Mouse (Mus musculus) cerebellum, adult 9-11 months (tissue): ENCODE measurements around the gene Prdx5.
A peak's percentile ranks its signal among the peaks of the same experiment; 100 is the strongest.
"Not testable (repeated sequence)": the region's sequence is repeated elsewhere in the genome, so short reads cannot be mapped to it uniquely, and the experiment has no call there.

Source experiments
- DNase-seq: peaks from one replicate; pipeline ENCODE4 v3.0.0; 2022

Gene Prdx5

DNA sequence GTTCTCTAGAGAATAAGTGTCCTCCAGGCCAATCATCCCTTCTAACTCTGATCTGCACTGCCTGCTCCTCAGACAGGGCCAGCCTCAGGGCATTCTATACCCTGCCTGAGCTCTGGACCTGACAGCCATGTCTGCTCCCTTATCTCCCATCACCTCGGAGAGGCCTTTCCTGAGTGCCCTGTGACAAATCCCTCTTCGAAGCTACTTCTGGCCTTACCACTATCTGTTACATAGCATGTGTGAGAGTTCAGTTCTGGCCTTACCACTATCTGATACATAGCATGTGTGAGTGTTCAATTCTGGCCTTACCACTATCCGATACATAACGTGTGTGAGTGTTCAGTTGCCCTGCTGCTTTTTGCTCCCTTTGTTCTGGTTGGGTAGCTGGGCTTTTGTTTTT lies 5.4 kb upstream of the Prdx5 start:
- DNase-seq = no peak

DNA sequence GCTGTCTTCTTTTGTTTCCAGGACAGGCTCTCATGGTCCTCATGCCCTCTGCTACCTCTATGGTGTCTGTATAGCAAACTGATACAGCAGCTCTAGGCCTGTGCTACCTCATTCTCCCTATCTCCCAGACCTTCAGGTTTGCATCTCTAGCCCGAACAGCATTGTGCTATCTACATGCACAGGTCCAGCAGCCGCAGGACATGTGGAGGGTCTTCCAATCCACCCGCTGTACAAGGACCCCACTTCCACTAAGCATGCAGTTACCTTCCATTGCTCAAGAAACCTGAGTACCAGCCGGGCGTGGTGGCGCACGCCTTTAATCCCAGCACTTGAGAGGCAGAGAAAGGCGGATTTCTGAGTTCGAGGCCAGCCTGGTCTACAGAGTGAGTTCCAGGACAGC lies 4.6 kb upstream of the Prdx5 start:
- no peak for DNase-seq

- DNase-seq = peak; percentile 46
These were observed 4.1 kb upstream of the Prdx5 start for GRCm38 (mm10) chr19:6913991-6914390.

- DNase-seq = no peak
These were observed 3.1 kb upstream of the Prdx5 start for GRCm38 (mm10) chr19:6913036-6913435.

- DNase-seq = peak; percentile 48
These were observed 2.5 kb upstream of the Prdx5 start for GRCm38 (mm10) chr19:6912205-6912970.

DNA sequence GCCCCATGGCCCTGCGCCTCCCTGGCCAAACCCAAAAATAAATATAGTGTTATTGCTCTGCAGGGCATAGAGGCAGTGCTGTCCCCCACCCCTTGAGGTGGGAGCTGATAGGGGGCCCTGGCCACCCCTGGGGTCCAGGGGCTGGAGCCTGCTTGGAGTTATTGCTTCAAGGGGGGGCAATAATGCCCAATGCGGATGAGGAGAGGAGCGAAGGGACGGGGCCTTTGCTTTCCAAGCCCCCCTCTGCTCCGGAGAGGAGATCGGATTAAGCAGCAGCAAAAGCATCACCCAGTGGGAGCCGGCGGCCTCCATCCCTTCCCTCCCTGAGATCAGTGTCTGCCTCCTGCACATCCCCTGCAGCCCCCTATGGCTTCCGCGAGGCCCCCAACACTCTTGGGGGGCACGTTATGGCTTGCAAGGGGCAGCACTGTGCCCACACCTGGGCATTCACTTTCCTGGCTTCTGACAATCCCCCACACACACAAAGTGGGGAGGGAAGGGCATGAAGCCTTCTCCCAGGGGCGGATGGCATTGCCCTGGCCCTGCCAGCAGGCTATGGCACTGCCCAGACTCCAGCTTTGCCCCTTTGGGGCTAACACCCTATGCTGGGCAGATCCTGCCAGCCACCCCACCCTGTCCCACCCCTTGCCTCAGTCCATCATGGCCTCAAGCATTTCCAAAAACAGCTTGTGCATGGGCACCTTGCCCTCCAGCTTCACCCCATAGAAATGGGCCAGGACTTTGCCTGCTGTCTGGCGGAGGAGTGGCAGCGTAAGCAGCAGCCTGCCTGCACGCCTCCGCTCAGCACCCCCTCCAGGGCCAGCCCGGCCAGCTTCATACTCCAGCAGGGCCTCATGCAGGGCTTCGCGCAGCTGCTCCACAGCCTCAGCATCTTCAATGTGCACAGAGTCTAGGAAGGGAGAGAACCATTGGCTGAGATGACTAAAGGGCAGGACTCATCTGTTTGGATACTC lies 1.5 kb upstream of the Prdx5 start:
- peak; percentile 66 for DNase-seq

GRCm38 (mm10) chr19:6910306-6910705 lies 400 bp upstream of the Prdx5 start:
- DNase-seq = peak; percentile 80

DNA sequence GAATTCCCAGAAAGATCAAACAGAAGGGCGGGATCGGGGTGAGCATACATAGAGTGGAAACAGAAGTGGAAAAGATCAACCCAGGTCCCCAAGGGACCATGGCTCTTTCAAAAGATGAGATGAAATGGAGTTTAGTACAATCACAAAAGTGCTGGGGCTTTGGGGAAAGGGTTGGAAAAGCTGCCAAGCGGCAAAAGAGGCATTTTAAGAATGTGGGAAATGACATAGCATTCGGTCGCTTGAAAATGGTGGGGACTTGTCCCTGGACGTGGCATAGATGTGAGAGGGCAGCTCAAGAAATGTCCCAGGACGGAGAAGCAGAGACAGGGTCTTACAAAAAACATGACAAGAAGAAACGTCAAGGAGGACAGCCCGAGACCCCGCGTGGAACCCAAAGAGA lies 885 bp downstream of the Prdx5 start:
- no peak for DNase-seq

- DNase-seq = no peak
These were observed 1.9 kb downstream of the Prdx5 start for GRCm38 (mm10) chr19:6907811-6908540.

DNA sequence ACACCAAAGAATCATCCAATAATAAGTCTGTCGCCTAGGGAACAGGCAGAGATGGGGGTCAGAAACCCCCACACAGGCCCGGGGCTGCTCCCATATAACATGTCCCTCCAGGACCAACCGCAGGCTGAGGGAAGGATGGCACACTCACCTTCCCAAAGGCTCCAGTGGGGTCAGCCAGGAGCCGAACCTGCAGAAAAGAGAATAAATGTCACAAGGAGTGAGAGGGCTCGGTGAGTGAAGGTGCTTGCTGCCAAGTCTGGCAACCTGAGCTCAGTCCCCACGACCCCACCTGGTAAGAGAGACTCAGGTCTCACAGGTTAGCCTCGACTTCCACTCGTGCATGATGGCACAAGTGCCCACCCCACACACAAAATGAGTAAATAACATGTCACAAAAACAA lies 2.8 kb downstream of the Prdx5 start:
- no peak for DNase-seq

- DNase-seq = no peak
These were observed 3.7 kb downstream of the Prdx5 start for GRCm38 (mm10) chr19:6906199-6906598.

GRCm38 (mm10) chr19:6905498-6906159 lies 4.3 kb downstream of the Prdx5 start:
- no peak for DNase-seq

DNA sequence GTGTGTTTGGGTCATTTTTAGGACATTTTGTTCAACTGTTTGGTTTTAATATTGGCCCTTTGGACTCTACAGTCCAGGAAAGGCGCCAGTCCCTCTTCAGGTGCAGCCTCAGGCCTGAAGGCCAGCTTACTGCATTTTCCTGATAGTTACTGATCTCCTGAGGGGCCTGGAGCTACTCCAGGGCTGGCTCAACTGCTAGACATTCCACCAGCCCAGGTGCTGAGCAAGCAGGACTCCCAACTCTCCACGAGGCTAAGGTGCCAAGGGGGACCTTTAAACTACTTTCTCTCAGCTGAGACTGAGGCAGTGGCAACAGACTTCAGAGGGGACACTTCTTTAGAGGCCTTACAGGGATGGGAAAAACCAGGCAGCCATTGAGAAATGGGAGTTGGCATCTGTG lies 5.1 kb downstream of the Prdx5 start:
- DNase-seq = no peak

GRCm38 (mm10) chr19:6903031-6903430 lies 6.9 kb downstream of the Prdx5 start:
- no peak for DNase-seq

GRCm38 (mm10) chr19:6899641-6900040 lies 10.3 kb downstream of the Prdx5 start:
- no peak for DNase-seq

DNA sequence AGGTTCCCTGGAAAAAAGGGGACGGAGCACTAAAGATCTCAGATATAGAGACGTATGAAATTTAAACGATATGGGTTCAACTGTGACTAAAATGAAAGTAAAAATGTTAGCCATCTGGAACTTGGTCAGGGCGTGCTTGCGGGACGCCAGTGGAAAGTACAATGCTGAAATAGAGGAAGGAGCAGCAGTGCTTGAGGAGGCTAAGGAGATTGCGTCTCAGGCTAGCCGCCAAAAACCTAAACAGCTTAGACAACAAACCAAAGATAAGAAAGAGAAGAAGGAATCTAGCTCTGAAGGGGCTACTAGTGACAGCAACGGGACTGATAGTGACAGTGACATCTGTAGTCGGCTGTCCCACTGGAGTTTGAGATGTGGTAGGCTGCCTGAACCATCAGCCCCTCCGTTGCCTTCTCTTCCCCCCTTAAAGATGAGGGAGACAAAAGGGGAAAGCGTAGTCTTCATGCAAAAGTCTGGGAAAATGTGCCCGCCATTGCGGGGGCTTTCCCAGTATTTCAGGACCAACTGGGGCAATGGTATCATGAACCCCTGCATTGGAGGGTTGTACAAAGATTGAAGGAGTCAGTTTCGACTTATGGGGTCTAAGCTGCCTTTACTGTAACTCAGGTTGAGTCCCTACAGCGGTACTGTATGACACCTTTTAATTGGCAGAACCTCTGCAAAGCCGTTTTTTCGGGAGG lies 14.1 kb downstream of the Prdx5 start:
- not testable (repeated sequence) for DNase-seq

DNA sequence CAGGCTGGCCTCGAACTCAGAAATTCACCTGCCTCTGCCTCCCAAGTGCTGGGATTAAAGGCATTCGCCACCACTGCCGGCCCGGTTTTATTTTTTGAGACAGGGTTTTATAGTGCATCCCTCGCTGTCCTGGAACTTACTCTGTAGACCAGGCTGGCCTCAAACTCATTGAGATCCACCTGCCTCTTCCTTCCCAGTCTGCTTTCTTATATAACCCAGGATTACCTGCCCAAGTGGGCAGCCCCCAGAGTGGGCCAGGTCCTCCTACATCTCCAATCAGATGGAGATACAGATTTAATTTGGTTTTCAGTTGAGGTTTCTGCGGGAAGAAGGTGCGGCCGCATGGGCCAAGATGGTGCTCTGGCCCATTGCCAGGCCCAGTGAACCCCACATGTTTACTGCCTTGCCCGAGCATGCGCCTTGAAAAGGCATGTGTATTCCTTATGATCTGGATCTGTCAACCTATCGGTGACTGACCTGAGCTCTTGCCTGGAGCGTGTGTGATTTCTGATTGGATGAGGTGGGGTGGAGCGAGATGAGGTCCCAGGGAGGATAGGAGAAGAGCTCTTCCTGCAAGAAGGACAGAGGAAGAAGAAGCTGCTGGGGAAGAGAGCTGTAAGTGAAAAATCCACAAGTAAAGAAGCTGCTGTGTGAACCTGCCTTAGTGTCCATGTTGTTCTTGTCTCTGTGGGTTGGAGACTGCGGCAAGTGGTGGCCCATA lies 16.0 kb downstream of the Prdx5 start:
- DNase-seq = no peak

DNA sequence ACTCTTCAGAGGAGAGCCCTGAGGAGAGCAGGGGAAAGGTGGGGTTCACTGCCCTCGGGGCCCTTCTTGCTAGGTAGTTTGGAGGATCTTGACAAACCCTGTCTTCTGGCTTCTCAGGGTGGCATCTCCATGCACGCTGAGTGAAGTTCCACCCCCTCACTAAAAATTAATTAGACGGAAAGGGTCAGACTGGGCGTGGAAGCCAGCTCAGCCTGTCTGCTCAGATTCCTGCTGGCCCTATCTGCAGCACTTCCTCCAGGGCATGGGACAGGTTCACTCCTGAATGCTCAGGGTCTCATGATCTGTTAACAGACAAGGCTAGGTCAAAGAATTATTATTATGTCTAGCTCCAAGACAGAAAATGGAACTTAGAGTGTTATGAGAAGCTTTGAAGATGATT lies 17.4 kb downstream of the Prdx5 start:
- no peak for DNase-seq

DNA sequence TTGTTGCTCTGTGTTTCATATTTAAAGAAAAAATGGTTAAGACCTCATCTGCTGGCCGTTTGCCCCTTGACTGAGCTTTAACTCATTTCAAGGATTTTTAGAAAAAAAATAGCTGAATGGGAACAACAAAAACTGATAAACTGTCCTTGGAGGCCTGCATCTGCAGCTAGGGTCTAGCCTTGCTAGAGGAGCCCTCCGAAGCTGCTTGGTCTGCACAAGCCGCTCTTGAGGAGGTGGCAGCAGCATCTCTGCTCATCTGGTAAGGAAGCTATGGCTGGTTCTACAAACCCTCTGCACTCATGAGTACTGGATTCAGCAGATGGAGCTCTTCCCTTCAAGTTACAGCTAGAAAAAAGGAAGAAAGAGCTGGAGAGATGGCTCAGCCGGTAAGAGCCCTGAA lies 31.9 kb downstream of the Prdx5 start:
- DNase-seq = no peak

- no peak for DNase-seq
These were observed 33.1 kb downstream of the Prdx5 start for GRCm38 (mm10) chr19:6876799-6877198.

DNA sequence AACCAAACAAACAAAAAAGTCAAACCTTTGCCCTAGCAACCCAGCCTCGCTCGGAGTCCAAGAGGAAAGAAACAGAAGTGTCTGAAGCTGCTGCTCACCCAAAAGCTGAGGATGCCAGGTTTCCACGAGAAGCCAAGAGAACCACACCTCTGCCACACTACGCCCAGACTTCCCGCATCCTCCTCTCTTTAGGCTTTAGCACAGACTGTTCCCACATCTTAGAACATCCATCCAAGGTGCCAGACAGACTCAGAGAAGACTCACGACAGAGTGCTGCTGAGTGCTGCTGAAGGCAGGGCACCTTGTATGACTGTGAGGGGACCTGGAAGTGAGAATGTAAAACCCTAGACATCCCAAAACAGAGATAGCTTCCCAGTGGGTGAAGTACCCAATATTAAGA lies 34.1 kb downstream of the Prdx5 start:
- no peak for DNase-seq
